Mouse (Mus musculus) gastrocnemius, adult 18-20 months (tissue): Measurements from ENCODE around the gene Zdhhc25. TPM values are rescaled to one million over a fixed set of nuclear protein-coding genes. Genes with fewer than 3 reads are reported as not detected.

ENCODE experiments used
- DNase-seq: peaks from one replicate; pipeline ENCODE4 v3.0.0; 2021; ENCODE audit warnings: low spot score
- total RNA-seq, 2 experiments: library from RNA; stranded (reverse); gene quantifications; 2 replicates each; pipeline ENCODE4 v1.2.3; 2021

The Zdhhc25 gene
- total RNA-seq, 2 experiments from 2014 or later: not detected

- no peak for DNase-seq
These were observed 28.8 kb downstream of the Zdhhc25 start for GRCm38 (mm10) chr15:88628801-88629356.

GRCm38 (mm10) chr15:88635205-88635604, 35.1 kb downstream of the Zdhhc25 start:
- DNase-seq: no peak

- peak; percentile 27 for DNase-seq
These were observed 50.9 kb downstream of the Zdhhc25 start for GRCm38 (mm10) chr15:88651019-88651418.

Other genes with a start within 250 kb of the Zdhhc25 start
- 10 to 100 TPM; 25.1 to 26.8 TPM for gene Brd1, start 133.9 kb downstream of the Zdhhc25 start, total RNA-seq
- gene Zbed4, start 151.4 kb downstream of the Zdhhc25 start, total RNA-seq: 10 to 100 TPM; 15.0 to 15.3 TPM
- gene Alg12, start 219.0 kb downstream of the Zdhhc25 start, total RNA-seq: 1 to 10 TPM; 4.2 to 4.8 TPM
- 10 to 100 TPM in 1 of 2 experiments, 1 to 10 TPM in 1; 6.9 to 10.3 TPM for gene Creld2, start 219.3 kb downstream of the Zdhhc25 start, total RNA-seq